Comparison of ENCODE assay signal across 8 mouse cellular contexts in the genomic region with DNA sequence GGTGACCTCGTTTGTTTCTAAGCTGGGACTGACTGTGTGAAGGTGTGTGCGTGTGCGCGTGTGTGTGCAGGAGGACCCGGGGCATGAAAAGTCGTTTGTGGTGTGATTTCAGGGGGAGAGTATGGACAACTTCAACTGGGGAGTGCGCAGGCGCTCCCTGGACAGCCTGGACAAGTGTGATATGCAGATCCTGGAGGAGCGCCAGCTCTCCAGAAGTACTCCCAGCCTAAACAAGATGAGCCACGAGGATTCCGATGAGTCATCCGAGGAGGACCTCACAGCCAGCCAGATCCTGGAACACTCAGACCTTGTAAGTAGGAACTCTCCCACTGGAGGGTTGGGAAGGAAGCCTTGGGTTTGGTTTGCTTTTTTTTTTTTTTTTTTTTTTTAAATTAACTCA. TPM values are rescaled to one million over a fixed set of nuclear protein-coding genes. Genes with fewer than 3 reads are reported as not detected.
DNase-seq lines count a peak whose midpoint lies in the region; ATAC-seq lines count a peak whose summit lies in the region.

No protein-coding gene starts in this region.

- H3K36me3 ChIP-seq in liver, embryonic 15.5 days (replicated peaks): no peaks in the 10 kb centered on the region

- no peak overlapping the region for H3K4me3 ChIP-seq in liver, embryonic 15.5 days (replicated peaks)

- peak; percentile 65 for DNase-seq in layer of hippocampus, adult 11-12 months (ENCODE audit: low spot score)
- no peak for DNase-seq in layer of hippocampus, postnatal 25 days (ENCODE audit: extremely low spot score in 1 of 2, low spot score in 1 of 2)
- DNase-seq in heart, adult 9 months (ENCODE audit: low spot score in 2 of 2): peak; percentile 96 to 97
- DNase-seq in kidney, postnatal 14 days: peak; percentile 92
- DNase-seq in skeletal muscle tissue, adult 2 months (ENCODE audit: low read depth, low spot score): peak; percentile 96

- H3K27ac ChIP-seq in liver, embryonic 15.5 days (replicated peaks): no peak overlapping the region

- no peak overlapping the region for H3K9ac ChIP-seq in liver, embryonic 15.5 days

- peaks cover 4% of the 10 kb centered on the region for H3K4me1 ChIP-seq in liver, embryonic 15.5 days (replicated peaks)

- ATAC-seq in common myeloid progenitor, adult 5-6 weeks (replicated peaks; ENCODE audit: low read depth, poor library complexity, severe bottlenecking): peak; percentile 36
- peak; percentile 58; the same call in 1 of the 2 replicates for ATAC-seq in liver, embryonic 15.5 days (ENCODE audit: insufficient read depth)
- no peak for ATAC-seq in megakaryocyte, adult 5-6 weeks (ENCODE audit: poor library complexity, severe bottlenecking)

- 50% methylated on average over 12 of the region's 12 CpGs for WGBS in liver, embryonic 15.5 days (ENCODE audit: insufficient replicate concordance)

- H3K4me2 ChIP-seq in liver, embryonic 15.5 days: no peak overlapping the region

- no peaks in the 10 kb centered on the region for H3K9me3 ChIP-seq in liver, embryonic 15.5 days (replicated peaks)

- H3K27me3 ChIP-seq in liver, embryonic 15.5 days: no peaks in the 10 kb centered on the region

RNA-seq across cellular contexts. Expression of a gene that starts 51.8 kb away (rescaled TPM):
- total RNA-seq in layer of hippocampus, postnatal 25 days (2021): not detected
- not detected in 2 replicates for total RNA-seq in common myeloid progenitor, adult 5-6 weeks (2017)
- polyA plus RNA-seq in liver, embryonic 15.5 days (2015; fragmentation: Nextera tagmentation; extraction: Ambion mirVana): not detected in 2 replicates
- not detected in 2 replicates for total RNA-seq in megakaryocyte, adult 5-6 weeks (2015)
- not detected in 2 replicates for total RNA-seq in megakaryocyte, adult 5-6 weeks (2017)

RNA-seq across cellular contexts. Expression of a gene that starts 56.3 kb away (rescaled TPM):
- total RNA-seq in layer of hippocampus, postnatal 25 days (2021): 1 to 10 TPM; 5.4 to 7.4 TPM
- 65.2 and 76.3 TPM in 2 replicates for total RNA-seq in common myeloid progenitor, adult 5-6 weeks (2017)
- polyA plus RNA-seq in liver, embryonic 15.5 days (2015; fragmentation: Nextera tagmentation; extraction: Ambion mirVana): 18.9 and 20.3 TPM in 2 replicates
- total RNA-seq in megakaryocyte, adult 5-6 weeks (2015): 13.6 and 19.6 TPM in 2 replicates
- 9.9 and 16.1 TPM in 2 replicates for total RNA-seq in megakaryocyte, adult 5-6 weeks (2017)

Comparison
In these comparisons a context has a peak if more than half of its experiments do, and no peak if none do; other contexts are left out.
1. DNase-seq: peak in layer of hippocampus, adult 11-12 months (single experiment), heart, adult 9 months (2 of 2), kidney, postnatal 14 days (single experiment) and skeletal muscle tissue, adult 2 months (single experiment); none in layer of hippocampus, postnatal 25 days (0 of 2).